8 mouse cellular contexts compared by ENCODE assay signal in genomic region chr13:31559419-31560144, GRCm38 (mm10). TPM values are rescaled to one million over a fixed set of nuclear protein-coding genes. Genes with fewer than 3 reads are reported as not detected.
DNase-seq lines count a peak whose midpoint lies in the region; ATAC-seq lines count a peak whose summit lies in the region.

No protein-coding gene starts in this region.

- H3K4me3 ChIP-seq in intestine, embryonic 14.5 days (ENCODE audit: low read depth, low read length): peak overlapping the region; percentile 58
- peak overlapping the region; percentile 63 for H3K4me3 ChIP-seq in limb, embryonic 13.5 days
- peak overlapping the region; percentile 53 for H3K4me3 ChIP-seq in midbrain, embryonic 11.5 days (ENCODE audit: low read depth, low read length)

- peak; percentile 39 for ATAC-seq in cerebellum, adult (ENCODE audit: insufficient number of reproducible peaks, low FRiP score, low TSS enrichment)
- ATAC-seq in intestine, embryonic 14.5 days (replicated peaks; ENCODE audit: low FRiP score, low TSS enrichment, low read depth): peak; percentile 61
- peak; percentile 68; the same call in 1 of the 2 replicates for ATAC-seq in limb, embryonic 13.5 days (ENCODE audit: low FRiP score, low read depth)
- ATAC-seq in midbrain, embryonic 11.5 days (ENCODE audit: low FRiP score): peak; percentile 80

- H3K4me1 ChIP-seq in intestine, embryonic 14.5 days (replicated peaks; ENCODE audit: control insufficient read depth, insufficient read depth, low read length): peaks cover 18% of the 10 kb centered on the region
- H3K4me1 ChIP-seq in limb, embryonic 13.5 days: peaks cover 29% of the 10 kb centered on the region
- peaks cover 17% of the 10 kb centered on the region for H3K4me1 ChIP-seq in midbrain, embryonic 11.5 days (ENCODE audit: control insufficient read depth, insufficient read depth, low read length)

- no peaks in the 10 kb centered on the region for H3K36me3 ChIP-seq in intestine, embryonic 14.5 days (ENCODE audit: control insufficient read depth, insufficient read depth, low read length)
- H3K36me3 ChIP-seq in limb, embryonic 13.5 days: no peaks in the 10 kb centered on the region
- H3K36me3 ChIP-seq in midbrain, embryonic 11.5 days (ENCODE audit: control insufficient read depth, insufficient read depth, low read length): no peaks in the 10 kb centered on the region
- H3K36me3 ChIP-seq in splenic B cell, adult 2 months (ENCODE audit: control insufficient read depth, insufficient read depth, low read length, poor library complexity, severe bottlenecking): no peaks in the 10 kb centered on the region

- no peak overlapping the region; the same call in 1 of the 2 replicates for H3K27ac ChIP-seq in intestine, embryonic 14.5 days (ENCODE audit: low read depth)
- H3K27ac ChIP-seq in limb, embryonic 13.5 days: no peak overlapping the region
- no peak overlapping the region for H3K27ac ChIP-seq in midbrain, embryonic 11.5 days (ENCODE audit: low read depth, low read length)

- H3K9ac ChIP-seq in intestine, embryonic 14.5 days (ENCODE audit: low read length): peak overlapping the region; percentile 52
- H3K9ac ChIP-seq in limb, embryonic 13.5 days: peak overlapping the region; percentile 61
- peak overlapping the region; percentile 9; the same call in 1 of the 2 replicates for H3K9ac ChIP-seq in midbrain, embryonic 11.5 days (ENCODE audit: low read length)

- peaks cover 77% of the 10 kb centered on the region for H3K27me3 ChIP-seq in intestine, embryonic 14.5 days (replicated peaks; ENCODE audit: control insufficient read depth, insufficient read depth, low read length)
- H3K27me3 ChIP-seq in limb, embryonic 13.5 days: peaks cover 94% of the 10 kb centered on the region
- peaks cover 75% of the 10 kb centered on the region for H3K27me3 ChIP-seq in midbrain, embryonic 11.5 days (ENCODE audit: control insufficient read depth, insufficient read depth, low read length)
- H3K27me3 ChIP-seq in splenic B cell, adult 2 months (ENCODE audit: control insufficient read depth, insufficient read depth, low read length, poor library complexity, severe bottlenecking): no peaks in the 10 kb centered on the region; the same call in 1 of the 2 replicates

- DNase-seq in cerebellum, adult 11-12 months: no peak
- peak; percentile 71 to 75 for DNase-seq in cerebellum, postnatal 14 days
- peak; percentile 15 for DNase-seq in gastrocnemius, postnatal 25 days
- DNase-seq in intestine, embryonic 14.5 days (ENCODE audit: low spot score): peak; percentile 85
- peak; percentile 95 for DNase-seq in midbrain, embryonic 11.5 days (ENCODE audit: low spot score, missing footprints)
- DNase-seq in splenic B cell, adult 2 months (ENCODE audit: low read depth, low spot score): peak; percentile 23

- peak overlapping the region; percentile 100 for H3K4me2 ChIP-seq in intestine, embryonic 14.5 days (ENCODE audit: low read length)
- H3K4me2 ChIP-seq in limb, embryonic 13.5 days (replicated peaks): peak overlapping the region; percentile 99
- peak overlapping the region; percentile 97 for H3K4me2 ChIP-seq in midbrain, embryonic 11.5 days

- no peaks in the 10 kb centered on the region for H3K9me3 ChIP-seq in intestine, embryonic 14.5 days (ENCODE audit: control insufficient read depth, low read length)
- no peaks in the 10 kb centered on the region for H3K9me3 ChIP-seq in limb, embryonic 13.5 days
- no peaks in the 10 kb centered on the region for H3K9me3 ChIP-seq in midbrain, embryonic 11.5 days (ENCODE audit: control insufficient read depth, low read length)

- 1% methylated on average over 83 of the region's 92 CpGs for WGBS in intestine, embryonic 14.5 days
- under 1% methylated on average over 92 of the region's 92 CpGs for WGBS in limb, embryonic 13.5 days
- WGBS in midbrain, embryonic 11.5 days: under 1% methylated on average over 82 of the region's 92 CpGs

RNA-seq across cellular contexts. Expression of gene A530084C06Rik, which starts 0.4 kb away (rescaled TPM):
- not detected for total RNA-seq in gastrocnemius, postnatal 25 days (2021)
- not detected in 2 replicates for polyA plus RNA-seq in intestine, embryonic 14.5 days (2014; fragmentation: Nextera tagmentation; extraction: Ambion mirVana)
- not detected in 2 replicates for polyA plus RNA-seq in limb, embryonic 13.5 days (2015; fragmentation: Nextera tagmentation; extraction: Ambion mirVana)
- polyA plus RNA-seq in midbrain, embryonic 11.5 days (2014; fragmentation: Nextera tagmentation; extraction: Ambion mirVana): not detected in 2 replicates

RNA-seq across cellular contexts. Expression of gene Foxq1, which starts 3.6 kb away (rescaled TPM):
- total RNA-seq in gastrocnemius, postnatal 25 days (2021): not detected
- polyA plus RNA-seq in intestine, embryonic 14.5 days (2014; fragmentation: Nextera tagmentation; extraction: Ambion mirVana): 1.5 TPM in 2 replicates
- polyA plus RNA-seq in limb, embryonic 13.5 days (2015; fragmentation: Nextera tagmentation; extraction: Ambion mirVana): 0.56 and 0.87 TPM in 2 replicates
- polyA plus RNA-seq in midbrain, embryonic 11.5 days (2014; fragmentation: Nextera tagmentation; extraction: Ambion mirVana): 1.8 and 2.2 TPM in 2 replicates

Comparison
In these comparisons a context has a peak if more than half of its experiments do, and no peak if none do; other contexts are left out.
1. H3K9ac ChIP-seq: peak in every context shown above with its lines; median percentile 61 in limb, embryonic 13.5 days; 52 in intestine, embryonic 14.5 days; 9 in midbrain, embryonic 11.5 days.